Mouse (Mus musculus): ENCODE measurements around the gene U2surp. TPM values are rescaled to one million over a fixed set of nuclear protein-coding genes. Genes with fewer than 3 reads are reported as not detected.
A peak's percentile ranks its signal among the peaks of the same experiment; 100 is the strongest.
"Not testable (repeated sequence)": the region's sequence is repeated elsewhere in the genome, so short reads cannot be mapped to it uniquely, and the experiment has no call there.

Gene U2surp
- polyA plus RNA-seq, 1 experiment: 4.8 TPM

GRCm38 (mm10) chr9:95531144-95531543, 19.3 kb upstream of the U2surp start:
- peak; percentile 27 for DNase-seq
- 45% methylated on average over 3 of the region's 3 CpGs for WGBS
- H3K4me1 ChIP-seq (ENCODE audit: control insufficient read depth, insufficient read depth, low read length): no peaks in the 10 kb centered on the region
- no peak for TF ChIP-seq CTCF (conservative IDR thresholded peaks at IDR 0.05; ENCODE audit: insufficient read depth, insufficient read length, low read depth, low read length)
- TF ChIP-seq POLR2A (IDR thresholded peaks at IDR 0.05; ENCODE audit: low read depth, low read length): no peak
- H3K36me3 ChIP-seq (ENCODE audit: control insufficient read depth, insufficient read depth, low read length): no peaks in the 10 kb centered on the region
- H3K27me3 ChIP-seq (replicated peaks; ENCODE audit: control insufficient read depth, insufficient read depth, low read length): no peaks in the 10 kb centered on the region
- no peak overlapping the region for H3K27ac ChIP-seq (ENCODE audit: insufficient read depth, low read depth, low read length)
- H3K4me3 ChIP-seq (ENCODE audit: insufficient read depth, low read depth, low read length): no peak overlapping the region

- Histone ChIP-seq H3K27me3 (replicated peaks; ENCODE audit: control insufficient read depth, insufficient read depth, low read length) (no peaks in the 10 kb centered on the region), H3K36me3 (ENCODE audit: control insufficient read depth, insufficient read depth, low read length) (no peaks in the 10 kb centered on the region), H3K27ac (ENCODE audit: insufficient read depth, low read depth, low read length) (no peak overlapping the region), H3K4me1 (ENCODE audit: control insufficient read depth, insufficient read depth, low read length) (no peaks in the 10 kb centered on the region), H3K4me3 (ENCODE audit: insufficient read depth, low read depth, low read length) (no peak overlapping the region)
- DNase-seq: no peak
- WGBS: 51% methylated on average over 2 of the region's 2 CpGs
- TF ChIP-seq CTCF (conservative IDR thresholded peaks at IDR 0.05; ENCODE audit: insufficient read depth, insufficient read length, low read depth, low read length) (no peak), POLR2A (IDR thresholded peaks at IDR 0.05; ENCODE audit: low read depth, low read length) (no peak)
Measured at GRCm38 (mm10) chr9:95527676-95528075, 15.9 kb upstream of the U2surp start.

- TF ChIP-seq POLR2A (IDR thresholded peaks at IDR 0.05; ENCODE audit: low read depth, low read length) (no peak), CTCF (conservative IDR thresholded peaks at IDR 0.05; ENCODE audit: insufficient read depth, insufficient read length, low read depth, low read length) (peak; percentile 51)
- Histone ChIP-seq H3K27me3 (replicated peaks; ENCODE audit: control insufficient read depth, insufficient read depth, low read length) (no peaks in the 10 kb centered on the region), H3K27ac (ENCODE audit: insufficient read depth, low read depth, low read length) (no peak overlapping the region), H3K4me3 (ENCODE audit: insufficient read depth, low read depth, low read length) (no peak overlapping the region), H3K4me1 (ENCODE audit: control insufficient read depth, insufficient read depth, low read length) (no peaks in the 10 kb centered on the region), H3K36me3 (ENCODE audit: control insufficient read depth, insufficient read depth, low read length) (no peaks in the 10 kb centered on the region)
- peak; percentile 33 for DNase-seq
- 10% methylated on average over 2 of the region's 2 CpGs for WGBS
Measured at GRCm38 (mm10) chr9:95525961-95526360, 14.2 kb upstream of the U2surp start.

- TF ChIP-seq CTCF (conservative IDR thresholded peaks at IDR 0.05; ENCODE audit: insufficient read depth, insufficient read length, low read depth, low read length): no peak
- TF ChIP-seq POLR2A (IDR thresholded peaks at IDR 0.05; ENCODE audit: low read depth, low read length): no peak
- Histone ChIP-seq H3K36me3 (ENCODE audit: control insufficient read depth, insufficient read depth, low read length) (no peaks in the 10 kb centered on the region), H3K4me3 (ENCODE audit: insufficient read depth, low read depth, low read length) (no peak overlapping the region), H3K27ac (ENCODE audit: insufficient read depth, low read depth, low read length) (no peak overlapping the region), H3K27me3 (replicated peaks; ENCODE audit: control insufficient read depth, insufficient read depth, low read length) (no peaks in the 10 kb centered on the region), H3K4me1 (ENCODE audit: control insufficient read depth, insufficient read depth, low read length) (no peaks in the 10 kb centered on the region)
- DNase-seq: no peak
- 85% methylated on average over 6 of the region's 6 CpGs for WGBS
Measured at GRCm38 (mm10) chr9:95525376-95525775, 13.6 kb upstream of the U2surp start.

- Histone ChIP-seq H3K27me3 (replicated peaks; ENCODE audit: control insufficient read depth, insufficient read depth, low read length) (no peaks in the 10 kb centered on the region), H3K4me3 (ENCODE audit: insufficient read depth, low read depth, low read length) (no peak overlapping the region), H3K36me3 (ENCODE audit: control insufficient read depth, insufficient read depth, low read length) (no peaks in the 10 kb centered on the region), H3K4me1 (ENCODE audit: control insufficient read depth, insufficient read depth, low read length) (no peaks in the 10 kb centered on the region), H3K27ac (ENCODE audit: insufficient read depth, low read depth, low read length) (no peak overlapping the region)
- TF ChIP-seq CTCF (conservative IDR thresholded peaks at IDR 0.05; ENCODE audit: insufficient read depth, insufficient read length, low read depth, low read length): no peak
- TF ChIP-seq POLR2A (IDR thresholded peaks at IDR 0.05; ENCODE audit: low read depth, low read length): no peak
- DNase-seq: no peak
- 87% methylated on average over 2 of the region's 2 CpGs for WGBS
Measured at GRCm38 (mm10) chr9:95522561-95522960, 10.8 kb upstream of the U2surp start.

GRCm38 (mm10) chr9:95521566-95521965, 9.8 kb upstream of the U2surp start:
- H3K27me3 ChIP-seq (replicated peaks; ENCODE audit: control insufficient read depth, insufficient read depth, low read length): no peaks in the 10 kb centered on the region
- 35% methylated on average over 10 of the region's 10 CpGs for WGBS
- no peak overlapping the region for H3K27ac ChIP-seq (ENCODE audit: insufficient read depth, low read depth, low read length)
- H3K36me3 ChIP-seq (ENCODE audit: control insufficient read depth, insufficient read depth, low read length): no peaks in the 10 kb centered on the region
- TF ChIP-seq CTCF (conservative IDR thresholded peaks at IDR 0.05; ENCODE audit: insufficient read depth, insufficient read length, low read depth, low read length) (no peak), POLR2A (IDR thresholded peaks at IDR 0.05; ENCODE audit: low read depth, low read length) (no peak)
- peak; percentile 50 for DNase-seq
- H3K4me3 ChIP-seq (ENCODE audit: insufficient read depth, low read depth, low read length): no peak overlapping the region
- no peaks in the 10 kb centered on the region for H3K4me1 ChIP-seq (ENCODE audit: control insufficient read depth, insufficient read depth, low read length)

GRCm38 (mm10) chr9:95521031-95521430, 9.2 kb upstream of the U2surp start:
- DNase-seq: no peak
- Histone ChIP-seq H3K4me1 (ENCODE audit: control insufficient read depth, insufficient read depth, low read length) (no peaks in the 10 kb centered on the region), H3K27me3 (replicated peaks; ENCODE audit: control insufficient read depth, insufficient read depth, low read length) (no peaks in the 10 kb centered on the region), H3K27ac (ENCODE audit: insufficient read depth, low read depth, low read length) (no peak overlapping the region), H3K36me3 (ENCODE audit: control insufficient read depth, insufficient read depth, low read length) (no peaks in the 10 kb centered on the region), H3K4me3 (ENCODE audit: insufficient read depth, low read depth, low read length) (no peak overlapping the region)
- TF ChIP-seq POLR2A (IDR thresholded peaks at IDR 0.05; ENCODE audit: low read depth, low read length) (no peak), CTCF (conservative IDR thresholded peaks at IDR 0.05; ENCODE audit: insufficient read depth, insufficient read length, low read depth, low read length) (no peak)
- 88% methylated on average over 8 of the region's 8 CpGs for WGBS

GRCm38 (mm10) chr9:95520563-95520962, 8.8 kb upstream of the U2surp start:
- WGBS: 78% methylated on average over 5 of the region's 5 CpGs
- TF ChIP-seq CTCF (conservative IDR thresholded peaks at IDR 0.05; ENCODE audit: insufficient read depth, insufficient read length, low read depth, low read length) (no peak), POLR2A (IDR thresholded peaks at IDR 0.05; ENCODE audit: low read depth, low read length) (no peak)
- no peak for DNase-seq
- no peaks in the 10 kb centered on the region for H3K36me3 ChIP-seq (ENCODE audit: control insufficient read depth, insufficient read depth, low read length)
- H3K4me1 ChIP-seq (ENCODE audit: control insufficient read depth, insufficient read depth, low read length): no peaks in the 10 kb centered on the region
- H3K27me3 ChIP-seq (replicated peaks; ENCODE audit: control insufficient read depth, insufficient read depth, low read length): no peaks in the 10 kb centered on the region
- no peak overlapping the region for H3K4me3 ChIP-seq (ENCODE audit: insufficient read depth, low read depth, low read length)
- no peak overlapping the region for H3K27ac ChIP-seq (ENCODE audit: insufficient read depth, low read depth, low read length)

GRCm38 (mm10) chr9:95514361-95514760, 2.6 kb upstream of the U2surp start:
- not testable (repeated sequence) for H3K27me3 ChIP-seq (replicated peaks; ENCODE audit: control insufficient read depth, insufficient read depth, low read length); H3K4me3 ChIP-seq (ENCODE audit: insufficient read depth, low read depth, low read length); H3K27ac ChIP-seq (ENCODE audit: insufficient read depth, low read depth, low read length); H3K4me1 ChIP-seq (ENCODE audit: control insufficient read depth, insufficient read depth, low read length); H3K36me3 ChIP-seq (ENCODE audit: control insufficient read depth, insufficient read depth, low read length)
- peak; percentile 47 for DNase-seq
- WGBS: 76% methylated on average over 3 of the region's 3 CpGs
